In genomic region chr7:126774463-126774862, GRCm38 (mm10) we compare ENCODE assay signal across 31 mouse cellular contexts. TPM values are rescaled to one million over a fixed set of nuclear protein-coding genes. Genes with fewer than 3 reads are reported as not detected.
DNase-seq lines count a peak whose midpoint lies in the region; ATAC-seq and TF ChIP-seq lines count a peak whose summit lies in the region.
"Had no signal": no experiment of that assay in that cellular context is flagged by ENCODE, and none has a peak within 500 bp of the region (broad histone marks: within the 10 kb centered on the region; RNA-seq: fewer than 3 reads in every experiment).

No protein-coding gene starts in this region.

- H3K27ac ChIP-seq in intestine, embryonic 16.5 days (ENCODE audit: low read length): 0 out of 2 replicates have a peak overlapping the region, but pooled peaks have one; percentile 7
- H3K27ac ChIP-seq in intestine, embryonic 15.5 days: no peak overlapping the region
- no peak overlapping the region for H3K27ac ChIP-seq in midbrain, embryonic 13.5 days
- H3K27ac ChIP-seq in midbrain, embryonic 11.5 days (ENCODE audit: low read depth, low read length): no peak overlapping the region
- peak overlapping the region; percentile 30; the same call in 1 of the 2 replicates for H3K27ac ChIP-seq in stomach, postnatal 0 days (replicated peaks)
- H3K27ac ChIP-seq: embryonic facial prominence, embryonic 10.5 days; embryonic facial prominence, embryonic 15.5 days; forebrain, embryonic 12.5 days; hindbrain, embryonic 12.5 days; hindbrain, postnatal 0 days; limb, embryonic 12.5 days; neural tube, embryonic 15.5 days had no signal

- ATAC-seq in intestine, embryonic 16.5 days: no peak
- no peak for ATAC-seq in intestine, embryonic 15.5 days
- ATAC-seq in midbrain, embryonic 13.5 days: no peak
- ATAC-seq in midbrain, embryonic 11.5 days (ENCODE audit: low FRiP score): no peak
- peak; percentile 38 for ATAC-seq in activated CD4-positive, CD25-positive, alpha-beta regulatory T cell, adult 4 months
- ATAC-seq in stomach, postnatal 0 days (ENCODE audit: low FRiP score, low TSS enrichment): no peak
- no peak for ATAC-seq in monocyte, adult 5-6 weeks (replicated peaks; ENCODE audit: insufficient number of reproducible peaks, low FRiP score, low TSS enrichment, poor library complexity, severe bottlenecking)
- ATAC-seq: forebrain, postnatal 0 days; hindbrain, postnatal 0 days; midbrain, embryonic 16.5 days had no signal

- no peak overlapping the region for H3K4me2 ChIP-seq in intestine, embryonic 16.5 days (ENCODE audit: low read depth, low read length)
- no peak overlapping the region for H3K4me2 ChIP-seq in intestine, embryonic 15.5 days (replicated peaks)
- H3K4me2 ChIP-seq in midbrain, embryonic 13.5 days (replicated peaks): no peak overlapping the region
- H3K4me2 ChIP-seq in midbrain, embryonic 11.5 days: no peak overlapping the region
- H3K4me2 ChIP-seq in stomach, postnatal 0 days (replicated peaks; ENCODE audit: low read depth): no peak overlapping the region
- H3K4me2 ChIP-seq: embryonic facial prominence, embryonic 15.5 days; forebrain, embryonic 12.5 days; heart, embryonic 11.5 days; hindbrain, embryonic 12.5 days; limb, embryonic 12.5 days; neural tube, embryonic 15.5 days had no signal

- no peaks in the 10 kb centered on the region for H3K9me3 ChIP-seq in intestine, embryonic 16.5 days (ENCODE audit: control insufficient read depth, low read length)
- no peaks in the 10 kb centered on the region for H3K9me3 ChIP-seq in intestine, embryonic 15.5 days
- H3K9me3 ChIP-seq in midbrain, embryonic 13.5 days: no peaks in the 10 kb centered on the region
- no peaks in the 10 kb centered on the region for H3K9me3 ChIP-seq in midbrain, embryonic 11.5 days (ENCODE audit: control insufficient read depth, low read length)
- H3K9me3 ChIP-seq in stomach, postnatal 0 days (ENCODE audit: control insufficient read depth, low read length): no peaks in the 10 kb centered on the region
- H3K9me3 ChIP-seq: embryonic facial prominence, embryonic 10.5 days; embryonic facial prominence, embryonic 15.5 days; forebrain, embryonic 12.5 days; G1E; hindbrain, embryonic 12.5 days; limb, embryonic 12.5 days; neural tube, embryonic 15.5 days had no signal

- H3K9ac ChIP-seq in intestine, embryonic 16.5 days (ENCODE audit: low read depth, low read length): no peak overlapping the region
- H3K9ac ChIP-seq in intestine, embryonic 15.5 days: no peak overlapping the region
- H3K9ac ChIP-seq in midbrain, embryonic 13.5 days (replicated peaks): 0 out of 2 replicates have a peak overlapping the region, but pooled peaks have one; percentile 20
- H3K9ac ChIP-seq in midbrain, embryonic 11.5 days (ENCODE audit: low read length): no peak overlapping the region
- no peak overlapping the region for H3K9ac ChIP-seq in stomach, postnatal 0 days (ENCODE audit: low read length)
- H3K9ac ChIP-seq: embryonic facial prominence, embryonic 15.5 days; forebrain, embryonic 12.5 days; forebrain, postnatal 0 days; hindbrain, embryonic 12.5 days; limb, embryonic 12.5 days; neural tube, embryonic 15.5 days had no signal

- H3K4me1 ChIP-seq in intestine, embryonic 16.5 days (ENCODE audit: control insufficient read depth, insufficient read depth, low read length): peaks cover 24% of the 10 kb centered on the region
- H3K4me1 ChIP-seq in intestine, embryonic 15.5 days (replicated peaks): peaks cover 27% of the 10 kb centered on the region
- H3K4me1 ChIP-seq in midbrain, embryonic 13.5 days (replicated peaks): peaks cover 35% of the 10 kb centered on the region
- H3K4me1 ChIP-seq in midbrain, embryonic 11.5 days (ENCODE audit: control insufficient read depth, insufficient read depth, low read length): peaks cover 16% of the 10 kb centered on the region; the same call in 1 of the 2 replicates
- H3K4me1 ChIP-seq in stomach, postnatal 0 days (replicated peaks; ENCODE audit: control insufficient read depth, insufficient read depth): peaks cover 5% of the 10 kb centered on the region; the same call in 1 of the 2 replicates

- peaks cover 7% of the 10 kb centered on the region; the same call in 1 of the 2 replicates for H3K36me3 ChIP-seq in intestine, embryonic 16.5 days (ENCODE audit: control insufficient read depth, insufficient read depth, low read length)
- peaks cover 14% of the 10 kb centered on the region; the same call in 1 of the 2 replicates for H3K36me3 ChIP-seq in intestine, embryonic 15.5 days
- peaks cover 31% of the 10 kb centered on the region for H3K36me3 ChIP-seq in midbrain, embryonic 13.5 days
- H3K36me3 ChIP-seq in midbrain, embryonic 11.5 days (ENCODE audit: control insufficient read depth, insufficient read depth, low read length): 0 out of 2 replicates have a peak, but pooled peaks cover 4% of the 10 kb centered on the region
- H3K36me3 ChIP-seq in stomach, postnatal 0 days (ENCODE audit: control insufficient read depth, insufficient read depth, low read length): peaks cover 11% of the 10 kb centered on the region; the same call in 1 of the 2 replicates

- no peak for TF ChIP-seq CTCF in stomach, postnatal 0 days (IDR thresholded peaks at IDR 0.05; ENCODE audit: low read depth)

- TF ChIP-seq EP300 in stomach, postnatal 0 days (optimal IDR thresholded peaks at IDR 0.05): no peak

- no peak overlapping the region for H3K4me3 ChIP-seq in intestine, embryonic 16.5 days (ENCODE audit: low read length)
- no peak overlapping the region for H3K4me3 ChIP-seq in intestine, embryonic 15.5 days (replicated peaks)
- H3K4me3 ChIP-seq in midbrain, embryonic 13.5 days (replicated peaks): no peak overlapping the region
- H3K4me3 ChIP-seq in midbrain, embryonic 11.5 days (ENCODE audit: low read depth, low read length): no peak overlapping the region
- H3K4me3 ChIP-seq in stomach, postnatal 0 days (ENCODE audit: low read depth, low read length): no peak overlapping the region
- H3K4me3 ChIP-seq: embryonic facial prominence, embryonic 10.5 days; embryonic facial prominence, embryonic 15.5 days; forebrain, embryonic 12.5 days; hindbrain, embryonic 12.5 days; limb, embryonic 12.5 days; myocyte; neural tube, embryonic 15.5 days had no signal

- DNase-seq in midbrain, embryonic 11.5 days (ENCODE audit: low spot score, missing footprints): no peak
- DNase-seq in stomach, postnatal 0 days (ENCODE audit: low spot score): no peak
- no peak for DNase-seq in right cerebral cortex, postnatal 36 days (ENCODE audit: low spot score in 2 of 2)
- DNase-seq: adrenal gland, postnatal 14 days; cerebellum, adult 11 months; cerebellum, adult 9-11 months; forebrain, postnatal 0 days; gastrocnemius, postnatal 10 days; heart, postnatal 36 days; kidney, adult 8-10 months; lung, adult 2 months; lung, postnatal 14 days; retina, postnatal 1 day; right cerebral cortex, postnatal 14 days had no signal

- no peaks in the 10 kb centered on the region for H3K27me3 ChIP-seq in intestine, embryonic 16.5 days (replicated peaks; ENCODE audit: control insufficient read depth, insufficient read depth, low read length)
- H3K27me3 ChIP-seq in intestine, embryonic 15.5 days (replicated peaks): no peaks in the 10 kb centered on the region
- no peaks in the 10 kb centered on the region for H3K27me3 ChIP-seq in midbrain, embryonic 13.5 days
- no peaks in the 10 kb centered on the region for H3K27me3 ChIP-seq in midbrain, embryonic 11.5 days (ENCODE audit: control insufficient read depth, insufficient read depth, low read length)
- no peaks in the 10 kb centered on the region for H3K27me3 ChIP-seq in stomach, postnatal 0 days (ENCODE audit: control insufficient read depth, insufficient read depth, low read length)
- H3K27me3 ChIP-seq: embryonic facial prominence, embryonic 15.5 days; forebrain, embryonic 12.5 days; hindbrain, embryonic 12.5 days; limb, embryonic 12.5 days; neural tube, embryonic 15.5 days had no signal

- WGBS in intestine, embryonic 16.5 days: 64% methylated on average over 2 of the region's 2 CpGs
- WGBS in intestine, embryonic 15.5 days: 60% methylated on average over 2 of the region's 2 CpGs
- 76% methylated on average over 2 of the region's 2 CpGs for WGBS in midbrain, embryonic 13.5 days
- 87% methylated on average over 2 of the region's 2 CpGs for WGBS in midbrain, embryonic 11.5 days
- 58% methylated on average over 2 of the region's 2 CpGs for WGBS in stomach, postnatal 0 days

RNA-seq across cellular contexts. Expression of gene Ypel3, which starts 2.3 kb away (rescaled TPM):
- polyA plus RNA-seq in intestine, embryonic 16.5 days (2015; fragmentation: Nextera tagmentation; extraction: Ambion mirVana): 59.5 and 61.5 TPM in 2 replicates
- polyA plus RNA-seq in intestine, embryonic 15.5 days (2015; fragmentation: Nextera tagmentation; extraction: Ambion mirVana): 66.9 and 71.2 TPM in 2 replicates
- 163 and 180 TPM in 2 replicates for polyA plus RNA-seq in midbrain, embryonic 13.5 days (2015; fragmentation: Nextera tagmentation; extraction: Ambion mirVana)
- polyA plus RNA-seq in midbrain, embryonic 11.5 days (2014; fragmentation: Nextera tagmentation; extraction: Ambion mirVana): 87.8 and 91.5 TPM in 2 replicates
- 100 to 1,000 TPM; 101 to 105 TPM for polyA plus RNA-seq in activated CD4-positive, CD25-positive, alpha-beta regulatory T cell, adult 4 months (2017; shearing (Covaris generic))
- polyA plus RNA-seq in stomach, postnatal 0 days (2015; fragmentation: Nextera tagmentation; extraction: Ambion mirVana): 86.0 and 102 TPM in 2 replicates
- 139 to 175 TPM (median 161 TPM) in 3 replicates for total RNA-seq in monocyte, adult 5-6 weeks (2017)

RNA-seq across cellular contexts. Expression of gene Tbx6, which starts 6.8 kb away (rescaled TPM):
- 0.36 and 0.37 TPM in 2 replicates for polyA plus RNA-seq in intestine, embryonic 16.5 days (2015; fragmentation: Nextera tagmentation; extraction: Ambion mirVana)
- polyA plus RNA-seq in intestine, embryonic 15.5 days (2015; fragmentation: Nextera tagmentation; extraction: Ambion mirVana): 0.34 and 0.43 TPM in 2 replicates
- 0.36 and 0.49 TPM in 2 replicates for polyA plus RNA-seq in midbrain, embryonic 13.5 days (2015; fragmentation: Nextera tagmentation; extraction: Ambion mirVana)
- 0.20 and 0.43 TPM in 2 replicates for polyA plus RNA-seq in midbrain, embryonic 11.5 days (2014; fragmentation: Nextera tagmentation; extraction: Ambion mirVana)
- 1 to 10 TPM; 2.7 to 2.8 TPM for polyA plus RNA-seq in activated CD4-positive, CD25-positive, alpha-beta regulatory T cell, adult 4 months (2017; shearing (Covaris generic))
- polyA plus RNA-seq in stomach, postnatal 0 days (2015; fragmentation: Nextera tagmentation; extraction: Ambion mirVana): 0.08 and 0.18 TPM in 2 replicates
- 2.0 to 3.8 TPM (median 2.2 TPM) in 3 replicates for total RNA-seq in monocyte, adult 5-6 weeks (2017)
- total RNA-seq: common myeloid progenitor, adult 5-6 weeks had no signal

RNA-seq across cellular contexts. Expression of gene Gdpd3, which starts 8.3 kb away (rescaled TPM):
- 1.4 and 2.1 TPM in 2 replicates for polyA plus RNA-seq in intestine, embryonic 16.5 days (2015; fragmentation: Nextera tagmentation; extraction: Ambion mirVana)
- polyA plus RNA-seq in intestine, embryonic 15.5 days (2015; fragmentation: Nextera tagmentation; extraction: Ambion mirVana): 1.4 and 1.6 TPM in 2 replicates
- polyA plus RNA-seq in midbrain, embryonic 13.5 days (2015; fragmentation: Nextera tagmentation; extraction: Ambion mirVana): 2.5 and 2.9 TPM in 2 replicates
- polyA plus RNA-seq in midbrain, embryonic 11.5 days (2014; fragmentation: Nextera tagmentation; extraction: Ambion mirVana): 0.57 and 0.86 TPM in 2 replicates
- 100 to 1,000 TPM; 144 to 253 TPM for polyA plus RNA-seq in activated CD4-positive, CD25-positive, alpha-beta regulatory T cell, adult 4 months (2017; shearing (Covaris generic))
- 51.3 and 53.1 TPM in 2 replicates for polyA plus RNA-seq in stomach, postnatal 0 days (2015; fragmentation: Nextera tagmentation; extraction: Ambion mirVana)
- 18.3 to 26.4 TPM (median 23.7 TPM) in 3 replicates for total RNA-seq in monocyte, adult 5-6 weeks (2017)

RNA-seq across cellular contexts. Expression of gene Mapk3, which starts 15.1 kb away (rescaled TPM):
- 122 and 126 TPM in 2 replicates for polyA plus RNA-seq in intestine, embryonic 16.5 days (2015; fragmentation: Nextera tagmentation; extraction: Ambion mirVana)
- polyA plus RNA-seq in intestine, embryonic 15.5 days (2015; fragmentation: Nextera tagmentation; extraction: Ambion mirVana): 109 and 112 TPM in 2 replicates
- 78.8 and 80.7 TPM in 2 replicates for polyA plus RNA-seq in midbrain, embryonic 13.5 days (2015; fragmentation: Nextera tagmentation; extraction: Ambion mirVana)
- polyA plus RNA-seq in midbrain, embryonic 11.5 days (2014; fragmentation: Nextera tagmentation; extraction: Ambion mirVana): 41.0 and 45.2 TPM in 2 replicates
- 10 to 100 TPM; 12.7 to 22.3 TPM for polyA plus RNA-seq in activated CD4-positive, CD25-positive, alpha-beta regulatory T cell, adult 4 months (2017; shearing (Covaris generic))
- 114 and 116 TPM in 2 replicates for polyA plus RNA-seq in stomach, postnatal 0 days (2015; fragmentation: Nextera tagmentation; extraction: Ambion mirVana)
- total RNA-seq in monocyte, adult 5-6 weeks (2017): 40.9 to 55.3 TPM (median 48.6 TPM) in 3 replicates

RNA-seq across cellular contexts. Expression of gene Ppp4c, which starts 17.8 kb away (rescaled TPM):
- 213 and 215 TPM in 2 replicates for polyA plus RNA-seq in intestine, embryonic 16.5 days (2015; fragmentation: Nextera tagmentation; extraction: Ambion mirVana)
- 248 and 256 TPM in 2 replicates for polyA plus RNA-seq in intestine, embryonic 15.5 days (2015; fragmentation: Nextera tagmentation; extraction: Ambion mirVana)
- 224 and 241 TPM in 2 replicates for polyA plus RNA-seq in midbrain, embryonic 13.5 days (2015; fragmentation: Nextera tagmentation; extraction: Ambion mirVana)
- polyA plus RNA-seq in midbrain, embryonic 11.5 days (2014; fragmentation: Nextera tagmentation; extraction: Ambion mirVana): 335 and 336 TPM in 2 replicates
- polyA plus RNA-seq in activated CD4-positive, CD25-positive, alpha-beta regulatory T cell, adult 4 months (2017; shearing (Covaris generic)): 100 to 1,000 TPM; 133 to 149 TPM
- 118 and 122 TPM in 2 replicates for polyA plus RNA-seq in stomach, postnatal 0 days (2015; fragmentation: Nextera tagmentation; extraction: Ambion mirVana)
- total RNA-seq in monocyte, adult 5-6 weeks (2017): 235 to 253 TPM (median 240 TPM) in 3 replicates

Comparison
In these comparisons a context has a peak if more than half of its experiments do, and no peak if none do; other contexts are left out.
1. H3K27ac ChIP-seq: peak in intestine, embryonic 16.5 days (single experiment) and stomach, postnatal 0 days (single experiment); none in intestine, embryonic 15.5 days (single experiment), midbrain, embryonic 13.5 days (single experiment) and midbrain, embryonic 11.5 days (single experiment).
2. RNA of gene Gdpd3, which starts 8.3 kb away (polyA plus RNA-seq): 144 to 253 TPM in activated CD4-positive, CD25-positive, alpha-beta regulatory T cell, adult 4 months and 51.3 to 53.1 TPM in stomach, postnatal 0 days; 2.5 to 2.9 TPM in midbrain, embryonic 13.5 days, 1.4 to 2.1 TPM in intestine, embryonic 16.5 days, 1.4 to 1.6 TPM in intestine, embryonic 15.5 days and 0.57 to 0.86 TPM in midbrain, embryonic 11.5 days; every median in the first group is over 10 times any median in the second.